Mouse (Mus musculus) forebrain, embryonic 12.5 days (tissue): Measurements from ENCODE around the gene Slc44a3. TPM values are rescaled to one million over a fixed set of nuclear protein-coding genes. Genes with fewer than 3 reads are reported as not detected.

Experiments used
- polyA plus RNA-seq: library from polyadenylated mRNA; unstranded; fragments of >200 nt; fragmentation: Nextera tagmentation; extraction: Ambion mirVana; gene quantifications from 2 replicates; pipeline ENCODE4 v1.2.1, GENCODE M21; 2016

Slc44a3 gene
- polyA plus RNA-seq, 1 experiment from 2014 or later, result 0.97 TPM

Other genes with a start within 250 kb of the Slc44a3 start
- 2.6 and 3.2 TPM in 2 replicates for gene Tmem56, start 249.3 kb downstream of the Slc44a3 start, polyA plus RNA-seq
- 30.1 and 31.5 TPM in 2 replicates for gene Alg14, start 240.6 kb downstream of the Slc44a3 start, polyA plus RNA-seq
- 831 and 838 TPM in 2 replicates for gene Cnn3, start 105.9 kb downstream of the Slc44a3 start, polyA plus RNA-seq
- not detected in 2 replicates for gene 4930432M17Rik, start 138.4 kb upstream of the Slc44a3 start, polyA plus RNA-seq
- 6.7 and 7.3 TPM in 2 replicates for gene F3, start 191.1 kb upstream of the Slc44a3 start, polyA plus RNA-seq